Mouse (Mus musculus) CH12.LX (cell line): ENCODE data around the gene 4933427D14Rik. TPM values are rescaled to one million over a fixed set of nuclear protein-coding genes. Genes with fewer than 3 reads are reported as not detected.

Source experiments
- DNase-seq: peaks from one replicate; pipeline ENCODE4 v3.0.0-alpha.2; 2013; ENCODE audit errors: extremely low read depth
- H3K27ac ChIP-seq: 2 replicates; pipeline ENCODE4 v1.5.1; 2012; ENCODE audit warnings: low read depth, mild to moderate bottlenecking, control low read depth, moderate library complexity; ENCODE audit not compliant: insufficient read depth
- H3K27me3 ChIP-seq: replicated peaks from 2 replicates; pipeline ENCODE3; 2012; ENCODE audit warnings: inconsistent platforms
- H3K36me3 ChIP-seq, 2 experiments: replicated peaks in 1 of 2; 2 replicates each; pipeline versions ENCODE3 to v1.6.1; 2012; ENCODE audit warnings: inconsistent platforms in 1 of 2, low read length in 1 of 2, mild to moderate bottlenecking in 1 of 2, mixed read lengths in 1 of 2, moderate library complexity in 1 of 2; ENCODE audit not compliant: control insufficient read depth in 1 of 2, insufficient read depth in 1 of 2
- H3K4me1 ChIP-seq, 2 experiments: 2 replicates each; pipeline ENCODE4 v1.6.1; 2012; ENCODE audit warnings: inconsistent platforms in 1 of 2, moderate library complexity in 1 of 2; ENCODE audit not compliant: insufficient read depth in 2 of 2, control insufficient read depth in 1 of 2
- H3K4me2 ChIP-seq: 2 replicates; pipeline ENCODE4 v1.6.1; 2012; ENCODE audit warnings: low read depth, mild to moderate bottlenecking, control low read depth; ENCODE audit not compliant: poor library complexity, insufficient read depth, severe bottlenecking
- H3K4me3 ChIP-seq, 3 experiments: fragments of 150-350 bp in 1 of 3; sonication (generic) in 1 of 3; replicated peaks in 1 of 3; 2 replicates each; pipeline versions ENCODE3 to v1.5.1; 2011 to 2012; ENCODE audit warnings: low read depth in 2 of 3, low read length in 2 of 3, mild to moderate bottlenecking in 2 of 3, moderate library complexity in 2 of 3, control low read depth in 1 of 3, improper control_type of control experiment in 1 of 3, inconsistent platforms in 1 of 3, mixed read lengths in 1 of 3; ENCODE audit not compliant: poor library complexity in 1 of 3
- H3K79me2 ChIP-seq: replicated peaks from 2 replicates; pipeline ENCODE4 v1.6.1; 2012; ENCODE audit warnings: mild to moderate bottlenecking, moderate library complexity; ENCODE audit not compliant: control insufficient read depth, poor library complexity, insufficient read depth, severe bottlenecking; ENCODE audit errors: extremely low read depth
- H3K9ac ChIP-seq: 2 replicates; pipeline ENCODE4 v1.6.1; 2012; ENCODE audit warnings: low read depth, mild to moderate bottlenecking, control low read depth, moderate library complexity; ENCODE audit not compliant: insufficient read depth
- H3K9me3 ChIP-seq: replicated peaks from 2 replicates; pipeline ENCODE3; 2012; ENCODE audit warnings: low read length, inconsistent platforms, mixed read lengths
- BHLHE40 ChIP-seq: IDR thresholded peaks from 2 replicates; pipeline ENCODE4 v1.6.1; 2011; ENCODE audit warnings: mild to moderate bottlenecking, low read depth, low read length, improper control_type of control experiment
- CTCF ChIP-seq, 2 experiments: IDR thresholded peaks in 1 of 2; conservative IDR thresholded peaks in 1 of 2; 2 replicates each; pipeline ENCODE4 v1.5.1; 2011 to 2012; ENCODE audit warnings: low read depth in 2 of 2, low read length in 2 of 2, improper control_type of control experiment in 1 of 2, inconsistent platforms in 1 of 2, mild to moderate bottlenecking in 1 of 2, moderate library complexity in 1 of 2
- EP300 ChIP-seq: IDR thresholded peaks from 2 replicates; pipeline ENCODE4 v1.6.1; 2011; ENCODE audit warnings: low read length, improper control_type of control experiment
- ETS1 ChIP-seq: conservative IDR thresholded peaks from 2 replicates; pipeline ENCODE4 v1.6.1; 2012; ENCODE audit warnings: low read depth, mild to moderate bottlenecking, inconsistent platforms, low read length, improper control_type of control experiment, moderate library complexity
- GABPA ChIP-seq: IDR thresholded peaks from 2 replicates; pipeline ENCODE4 v1.6.1; 2012; ENCODE audit warnings: low read depth, low read length, improper control_type of control experiment, inconsistent platforms; ENCODE audit not compliant: insufficient replicate concordance
- HCFC1 ChIP-seq: IDR thresholded peaks from 2 replicates; pipeline ENCODE4 v1.6.1; 2012; ENCODE audit warnings: low read depth, mild to moderate bottlenecking, inconsistent platforms, low read length, improper control_type of control experiment
- JUND ChIP-seq: conservative IDR thresholded peaks from 2 replicates; pipeline ENCODE4 v1.6.1; 2011; ENCODE audit warnings: low read depth, low read length, improper control_type of control experiment
- MAFK ChIP-seq: IDR thresholded peaks from 2 replicates; pipeline ENCODE4 v1.6.1; 2011; ENCODE audit warnings: low read length, improper control_type of control experiment; ENCODE audit not compliant: insufficient replicate concordance
- MEF2A ChIP-seq: IDR thresholded peaks from 2 replicates; pipeline ENCODE4 v1.6.1; 2014; ENCODE audit warnings: low read depth, mild to moderate bottlenecking, inconsistent platforms, low read length, improper control_type of control experiment, borderline replicate concordance
- MXI1 ChIP-seq: IDR thresholded peaks from 2 replicates; pipeline ENCODE4 v1.6.1; 2011; ENCODE audit warnings: mild to moderate bottlenecking, low read depth, low read length, improper control_type of control experiment
- MYC ChIP-seq: IDR thresholded peaks from 2 replicates; pipeline ENCODE4 v1.6.1; 2011; ENCODE audit warnings: low read depth, mild to moderate bottlenecking, improper control_type of control experiment, low read length
- NELFE ChIP-seq: IDR thresholded peaks from 2 replicates; pipeline ENCODE4 v1.6.1; 2011; ENCODE audit warnings: low read depth, low read length, improper control_type of control experiment
- NRF1 ChIP-seq: IDR thresholded peaks from 2 replicates; pipeline ENCODE4 v1.6.1; 2014; ENCODE audit warnings: low read depth, mild to moderate bottlenecking, inconsistent platforms, low read length, improper control_type of control experiment, moderate library complexity
- POLR2A ChIP-seq: IDR thresholded peaks from 2 replicates; pipeline ENCODE4 v1.6.1; 2011; ENCODE audit warnings: low read depth, mild to moderate bottlenecking, improper control_type of control experiment, low read length
- RAD21 ChIP-seq: IDR thresholded peaks from 2 replicates; pipeline ENCODE4 v1.6.1; 2011; ENCODE audit warnings: low read depth, mild to moderate bottlenecking, low read length, improper control_type of control experiment, moderate library complexity
- SIN3A ChIP-seq: IDR thresholded peaks from 2 replicates; pipeline ENCODE4 v1.6.1; 2012; ENCODE audit warnings: low read length, improper control_type of control experiment, inconsistent platforms
- UBTF ChIP-seq: IDR thresholded peaks from 2 replicates; pipeline ENCODE4 v1.6.1; 2012; ENCODE audit warnings: low read depth, mild to moderate bottlenecking, inconsistent platforms, low read length, improper control_type of control experiment, moderate library complexity
- USF2 ChIP-seq: conservative IDR thresholded peaks from 2 replicates; pipeline ENCODE4 v1.6.1; 2011; ENCODE audit warnings: low read depth, low read length, improper control_type of control experiment
- ZKSCAN1 ChIP-seq: IDR thresholded peaks from 2 replicates; pipeline ENCODE4 v1.6.1; 2012; ENCODE audit warnings: low read depth, inconsistent platforms, low read length, improper control_type of control experiment, borderline replicate concordance
- ZMIZ1 ChIP-seq: IDR thresholded peaks from 2 replicates; pipeline ENCODE4 v1.6.1; 2012; ENCODE audit warnings: low read depth, mild to moderate bottlenecking, inconsistent platforms, low read length, improper control_type of control experiment
- dilution Hi-C: fragments of 300-500 bp; cut with MboI; formaldehyde crosslinking; loops from 2 replicates; pipeline ENCODE4 v1.14.3; 2020; ENCODE audit warnings: low sequenced_read_pairs; ENCODE audit not compliant: extremely low pct_unique_long_range_greater_than_20kb, extremely low pct_ligation_motif_present
- in situ Hi-C: fragments of 300-500 bp; cut with MboI; formaldehyde crosslinking; loops from 3 replicates; pipeline ENCODE4 v1.14.3; 2019; ENCODE audit warnings: low sequenced_read_pairs, low pct_ligation_motif_present, low pct_unique_long_range_greater_than_20kb, mixed read lengths
- polyA plus RNA-seq: library from polyadenylated mRNA; unstranded; fragments of >175 nt; gene quantifications from 2 replicates; pipeline ENCODE4 v1.2.1, GENCODE M21; 2012; ENCODE audit warnings: low read depth; ENCODE audit not compliant: insufficient read length
- total RNA-seq, 2 experiments: library from RNA; depleted of rRNA; stranded (reverse); fragments of 300-350 nt in 1 of 2; fragments of >200 nt in 1 of 2; gene quantifications; 2 replicates each; pipeline ENCODE4 v1.2.3; 2012 to 2014

4933427D14Rik gene
- total and polyA plus RNA-seq, 3 experiments, result 6.8 to 9.3 (median 7.8) TPM

- no peaks in the 10 kb centered on the region for H3K79me2 ChIP-seq
- H3K36me3 ChIP-seq, result no peaks in the 10 kb centered on the region
- dilution Hi-C loops, result no loop called here
- no peak for DNase-seq
- H3K4me2 ChIP-seq, result no peak within 1 kb of the TSS
- H3K9me3 ChIP-seq, result no peaks in the 10 kb centered on the region
- TF ChIP-seq USF2 (no peak), JUND (no peak), POLR2A (no peak), MXI1 (no peak), MYC (no peak), UBTF (no peak), EP300 (no peak), CTCF (conservative IDR thresholded peaks at IDR 0.05 in 1 of 2, IDR thresholded peaks at IDR 0.05 in 1 of 2; ENCODE audit: low read depth in 2 of 2, low read length in 2 of 2) (no peak), GABPA (no peak), SIN3A (no peak), ETS1 (no peak), NRF1 (no peak), ZMIZ1 (no peak), ZKSCAN1 (no peak), MEF2A (no peak), BHLHE40 (no peak), HCFC1 (no peak), RAD21 (no peak), NELFE (no peak), MAFK (no peak)
- no peak within 1 kb of the TSS for H3K9ac ChIP-seq
- H3K27me3 ChIP-seq, result peaks cover 74% of the 10 kb centered on the region
- in situ Hi-C loops, result no loop called here
- no peak within 1 kb of the TSS for H3K27ac ChIP-seq
- H3K4me1 ChIP-seq, result peaks cover under 1% of the 10 kb centered on the region in 2 experiments; a peak in 3 of 4 replicates
- no peak within 1 kb of the TSS for H3K4me3 ChIP-seq
These were observed 71.7 kb downstream of the 4933427D14Rik start, which contains the start of gene Pitpnm3 for GRCm38 (mm10) chr11:72135383-72136158. Pitpnm3 (minus strand) TSS chr11:72135778.
